Mouse (Mus musculus): ENCODE results near the gene Plin3. TPM values are rescaled to one million over a fixed set of nuclear protein-coding genes. Genes with fewer than 3 reads are reported as not detected.

Plin3 gene
- polyA plus RNA-seq, 1 experiment from 2014 or later = 18.3 TPM

DNA sequence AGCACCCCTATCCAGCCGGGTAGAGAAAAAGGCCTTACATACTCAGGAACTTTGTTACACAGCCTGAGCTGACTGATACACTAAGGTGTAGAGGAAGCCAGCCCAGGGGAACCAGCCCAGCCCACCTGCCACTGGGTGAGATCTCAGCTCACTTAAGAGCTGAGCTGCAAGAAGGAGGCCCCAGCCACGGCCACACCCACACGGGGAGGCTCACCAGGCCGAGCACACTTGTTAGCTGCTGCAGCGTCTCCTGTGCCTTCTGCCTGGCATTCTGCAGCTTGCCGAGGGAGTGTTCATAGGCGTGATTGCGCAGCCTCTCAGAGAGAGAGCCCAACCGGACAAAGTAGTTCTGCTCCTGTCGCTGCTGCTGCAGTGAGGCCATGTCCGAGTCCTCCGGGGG, 11.5 kb downstream of the Plin3 start:
- Histone ChIP-seq H3K36me3 (ENCODE audit: poor library complexity, severe bottlenecking) (0 out of 2 replicates have a peak, but pooled peaks cover 5% of the 10 kb centered on the region), H3K9me3 (replicated peaks) (no peaks in the 10 kb centered on the region), H3K27ac (no peak overlapping the region), H3K4me3 (no peak overlapping the region), H3K4me1 (peaks cover 11% of the 10 kb centered on the region), H3K4me2 (no peak overlapping the region), H3K9ac (no peak overlapping the region), H3K27me3 (no peaks in the 10 kb centered on the region)
- WGBS = 90% methylated on average over 12 of the region's 12 CpGs
- ATAC-seq = no peak

GRCm38 (mm10) chr17:56279481-56280155, 13.1 kb downstream of the Plin3 start:
- Histone ChIP-seq H3K27me3 (no peaks in the 10 kb centered on the region), H3K4me1 (peaks cover 14% of the 10 kb centered on the region), H3K27ac (no peak overlapping the region), H3K36me3 (ENCODE audit: poor library complexity, severe bottlenecking) (0 out of 2 replicates have a peak, but pooled peaks cover 5% of the 10 kb centered on the region), H3K9ac (no peak overlapping the region), H3K4me3 (no peak overlapping the region), H3K4me2 (no peak overlapping the region), H3K9me3 (replicated peaks) (no peaks in the 10 kb centered on the region)
- no peak for ATAC-seq
- 90% methylated on average over 12 of the region's 12 CpGs for WGBS

GRCm38 (mm10) chr17:56278340-56278739, 14.3 kb downstream of the Plin3 start:
- H3K4me2 ChIP-seq = no peak overlapping the region
- 0 out of 2 replicates have a peak, but pooled peaks cover 5% of the 10 kb centered on the region for H3K36me3 ChIP-seq (ENCODE audit: poor library complexity, severe bottlenecking)
- ATAC-seq = no peak
- no peak overlapping the region for H3K4me3 ChIP-seq
- H3K9me3 ChIP-seq (replicated peaks) = no peaks in the 10 kb centered on the region
- no peak overlapping the region for H3K9ac ChIP-seq
- 97% methylated on average over 5 of the region's 5 CpGs for WGBS
- H3K27me3 ChIP-seq = no peaks in the 10 kb centered on the region
- no peak overlapping the region for H3K27ac ChIP-seq
- H3K4me1 ChIP-seq = peaks cover 14% of the 10 kb centered on the region

GRCm38 (mm10) chr17:56277567-56277893, 15.1 kb downstream of the Plin3 start:
- Histone ChIP-seq H3K9me3 (replicated peaks) (no peaks in the 10 kb centered on the region), H3K4me1 (peaks cover 14% of the 10 kb centered on the region), H3K4me3 (no peak overlapping the region), H3K27ac (no peak overlapping the region), H3K36me3 (ENCODE audit: poor library complexity, severe bottlenecking) (0 out of 2 replicates have a peak, but pooled peaks cover 5% of the 10 kb centered on the region), H3K27me3 (no peaks in the 10 kb centered on the region), H3K9ac (no peak overlapping the region), H3K4me2 (peak overlapping the region; percentile 63; the same call in 1 of the 2 replicates)
- ATAC-seq = no peak
- 50% methylated on average over 2 of the region's 2 CpGs for whole genome bisulfite sequencing

DNA sequence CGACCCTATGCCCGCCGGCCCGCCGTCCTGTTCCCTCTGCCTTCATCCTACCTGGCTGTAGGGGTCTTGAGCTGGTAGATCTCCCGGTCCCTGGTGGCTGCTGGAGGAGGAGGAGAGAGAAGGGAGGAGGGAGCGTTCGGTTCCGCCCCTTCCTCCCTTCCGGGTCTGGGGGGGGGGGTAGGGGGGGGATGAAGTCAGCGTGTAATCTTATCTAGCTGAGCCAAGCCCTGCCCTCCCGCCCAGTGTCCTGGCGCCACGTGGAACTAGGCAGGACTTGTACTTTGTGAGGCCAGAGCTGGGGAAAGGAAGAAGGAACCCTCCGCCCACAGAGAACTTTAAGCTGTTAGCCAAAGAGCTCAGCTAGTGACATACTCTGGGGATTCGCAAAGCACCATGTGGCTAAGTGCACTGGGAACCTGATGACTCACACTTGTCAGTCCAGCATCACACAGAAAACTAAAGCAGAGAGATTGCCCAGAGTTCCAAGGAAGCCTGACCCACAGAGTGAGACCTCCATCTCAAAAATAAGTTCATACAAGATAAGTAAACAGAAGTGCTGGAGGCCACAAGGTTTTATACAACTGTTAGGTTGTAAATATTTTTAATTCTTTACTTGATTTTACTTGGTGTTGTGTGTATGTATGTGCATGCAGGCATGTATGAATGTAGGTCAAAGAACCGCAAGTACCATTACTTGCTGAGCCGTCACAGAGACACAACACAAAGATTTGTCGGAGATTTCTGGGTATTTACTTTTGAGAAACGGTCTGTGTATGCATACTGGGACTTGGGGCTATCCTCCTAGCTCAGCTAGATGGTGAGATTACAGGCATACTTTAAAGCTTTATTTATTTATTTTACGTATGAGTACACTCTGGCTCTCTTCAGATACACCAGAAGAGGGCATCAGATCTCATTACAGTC, 15.8 kb downstream of the Plin3 start, which contains the start of gene Ticam1:
Gene Ticam1, minus strand, starts transcription at position 144 of the 924 bp plus-strand sequence.
- peaks cover 14% of the 10 kb centered on the region for H3K4me1 ChIP-seq

DNA sequence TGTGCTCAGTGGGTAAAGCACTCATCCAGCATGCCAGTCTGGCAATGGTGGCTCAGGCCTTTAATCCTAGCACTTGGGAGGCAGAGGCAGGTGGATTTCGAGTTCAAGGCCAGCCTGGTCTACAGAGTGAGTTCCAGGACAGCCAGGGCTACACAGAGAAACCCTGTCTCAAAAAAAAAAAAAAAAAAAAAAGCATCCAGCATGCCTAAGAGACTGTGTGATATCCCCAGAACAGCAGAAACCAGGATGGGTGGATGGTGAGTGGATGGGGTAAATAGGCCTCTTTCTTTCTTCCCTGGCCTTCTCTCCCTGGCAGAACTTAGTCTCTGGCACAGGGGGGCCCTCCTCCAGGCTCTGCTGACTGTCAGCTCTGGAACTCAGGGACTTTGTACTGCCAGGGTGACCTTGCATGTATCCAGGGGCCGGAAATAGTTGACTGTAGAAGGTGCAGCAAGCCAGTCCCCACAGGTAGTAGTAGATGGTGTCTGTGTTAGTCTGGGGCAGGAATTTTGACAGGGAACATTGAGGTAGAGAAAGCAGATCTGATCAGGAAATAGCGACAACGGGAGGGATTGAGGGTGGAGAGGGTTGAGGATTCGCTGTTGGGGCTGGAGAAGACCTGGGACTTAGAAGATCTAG, 16.7 kb downstream of the Plin3 start:
- Histone ChIP-seq H3K9ac (peak overlapping the region; percentile 66), H3K27me3 (no peaks in the 10 kb centered on the region), H3K36me3 (ENCODE audit: poor library complexity, severe bottlenecking) (peaks cover 7% of the 10 kb centered on the region; the same call in 1 of the 2 replicates), H3K4me1 (peaks cover 14% of the 10 kb centered on the region), H3K27ac (no peak overlapping the region), H3K4me2 (peak overlapping the region; percentile 63), H3K9me3 (replicated peaks) (no peaks in the 10 kb centered on the region), H3K4me3 (peak overlapping the region; percentile 46)
- ATAC-seq = no peak
- 32% methylated on average over 5 of the region's 5 CpGs for WGBS

More for the DNA sequence above, 15.8 kb downstream of the Plin3 start, which contains the start of gene Ticam1:
- peak within 1 kb of the TSS; percentile 46 for H3K4me3 ChIP-seq
- H3K4me2 ChIP-seq = peak within 1 kb of the TSS; percentile 63
- 0 out of 2 replicates have a peak, but pooled peaks cover 5% of the 10 kb centered on the region for H3K36me3 ChIP-seq (ENCODE audit: poor library complexity, severe bottlenecking)
- H3K9ac ChIP-seq = peak within 1 kb of the TSS; percentile 66
- H3K27me3 ChIP-seq = no peaks in the 10 kb centered on the region
- H3K9me3 ChIP-seq (replicated peaks) = no peaks in the 10 kb centered on the region
- ATAC-seq = peak; percentile 80
- WGBS = 8% methylated on average over 17 of the region's 21 CpGs
- peak within 1 kb of the TSS; percentile 32 for H3K27ac ChIP-seq

DNA sequence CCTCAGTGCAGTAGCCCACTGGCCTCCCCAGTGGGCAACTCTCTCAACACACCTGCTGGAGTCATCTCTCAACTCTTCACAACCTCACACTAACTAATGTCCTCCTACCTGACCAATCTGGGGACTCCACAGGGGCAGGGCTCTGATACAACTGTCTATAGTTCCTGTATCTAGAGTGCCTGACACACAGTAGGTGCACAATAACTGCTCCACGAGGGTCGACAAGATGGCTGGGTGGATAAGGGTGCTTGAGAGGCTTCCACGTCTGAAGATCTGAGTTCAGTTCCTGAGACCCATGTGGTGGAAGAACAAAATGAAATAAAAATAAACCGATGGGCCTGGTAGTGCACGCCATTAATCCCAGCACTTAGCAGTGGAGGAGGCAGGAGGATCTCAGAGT, 18.7 kb downstream of the Plin3 start:
- Histone ChIP-seq H3K4me1 (peaks cover 20% of the 10 kb centered on the region), H3K27me3 (no peaks in the 10 kb centered on the region), H3K9me3 (replicated peaks) (no peaks in the 10 kb centered on the region), H3K4me2 (no peak overlapping the region), H3K9ac (no peak overlapping the region), H3K27ac (no peak overlapping the region), H3K4me3 (no peak overlapping the region), H3K36me3 (ENCODE audit: poor library complexity, severe bottlenecking) (peaks cover 7% of the 10 kb centered on the region; the same call in 1 of the 2 replicates)
- WGBS = 88% methylated on average over 5 of the region's 5 CpGs
- ATAC-seq = no peak

GRCm38 (mm10) chr17:56273482-56273881, 19.2 kb downstream of the Plin3 start:
- Histone ChIP-seq H3K36me3 (ENCODE audit: poor library complexity, severe bottlenecking) (peaks cover 7% of the 10 kb centered on the region; the same call in 1 of the 2 replicates), H3K9ac (no peak overlapping the region), H3K4me2 (no peak overlapping the region), H3K27ac (no peak overlapping the region), H3K27me3 (no peaks in the 10 kb centered on the region), H3K4me1 (peaks cover 23% of the 10 kb centered on the region), H3K9me3 (replicated peaks) (no peaks in the 10 kb centered on the region), H3K4me3 (no peak overlapping the region)
- WGBS = 93% methylated on average over 7 of the region's 7 CpGs
- ATAC-seq = no peak

GRCm38 (mm10) chr17:56272644-56273043, 20.0 kb downstream of the Plin3 start:
- no peaks in the 10 kb centered on the region for H3K27me3 ChIP-seq

GRCm38 (mm10) chr17:56271609-56272253, 20.9 kb downstream of the Plin3 start:
- peaks cover 18% of the 10 kb centered on the region for H3K4me1 ChIP-seq
- H3K9me3 ChIP-seq (replicated peaks) = no peaks in the 10 kb centered on the region
- H3K36me3 ChIP-seq (ENCODE audit: poor library complexity, severe bottlenecking) = peaks cover 7% of the 10 kb centered on the region; the same call in 1 of the 2 replicates
- H3K27ac ChIP-seq = no peak overlapping the region
- H3K27me3 ChIP-seq = no peaks in the 10 kb centered on the region
- 87% methylated on average over 12 of the region's 12 CpGs for WGBS
- no peak overlapping the region for H3K9ac ChIP-seq
- no peak overlapping the region for H3K4me3 ChIP-seq
- no peak overlapping the region for H3K4me2 ChIP-seq
- no peak for ATAC-seq

More at GRCm38 (mm10) chr17:56272644-56273043, 20.0 kb downstream of the Plin3 start:
- Histone ChIP-seq H3K36me3 (ENCODE audit: poor library complexity, severe bottlenecking) (peaks cover 7% of the 10 kb centered on the region; the same call in 1 of the 2 replicates), H3K27ac (no peak overlapping the region), H3K4me2 (no peak overlapping the region), H3K9ac (no peak overlapping the region), H3K9me3 (replicated peaks) (no peaks in the 10 kb centered on the region), H3K4me1 (peaks cover 23% of the 10 kb centered on the region), H3K4me3 (no peak overlapping the region)
- ATAC-seq = no peak
- 78% methylated on average over 3 of the region's 3 CpGs for WGBS

DNA sequence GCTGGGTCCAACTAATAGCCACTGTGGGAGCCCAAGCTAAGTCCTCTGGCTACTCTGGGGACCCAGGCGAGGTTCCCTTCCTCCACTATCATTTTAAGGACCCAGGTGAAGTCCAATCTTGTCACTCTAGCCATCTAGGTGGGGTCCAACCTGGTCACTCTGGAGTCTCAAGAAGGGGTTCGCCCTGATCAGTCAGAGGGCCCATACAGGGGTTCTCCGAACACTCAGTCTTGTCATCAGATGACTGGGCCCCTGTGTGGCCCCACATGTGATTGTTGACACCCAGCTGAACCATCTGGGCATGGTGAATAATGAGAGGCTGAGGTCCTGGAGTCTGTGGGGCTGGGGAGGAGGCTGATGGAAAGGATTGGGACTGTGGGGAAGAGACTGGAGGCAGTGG, 22.9 kb downstream of the Plin3 start:
- Histone ChIP-seq H3K36me3 (ENCODE audit: poor library complexity, severe bottlenecking) (peaks cover 14% of the 10 kb centered on the region), H3K9ac (peak overlapping the region; percentile 60), H3K4me1 (peaks cover 9% of the 10 kb centered on the region), H3K4me3 (peak overlapping the region; percentile 41), H3K27ac (peak overlapping the region; percentile 59; the same call in 1 of the 2 replicates), H3K4me2 (peak overlapping the region; percentile 68), H3K27me3 (no peaks in the 10 kb centered on the region), H3K9me3 (replicated peaks) (no peaks in the 10 kb centered on the region)
- 75% methylated on average over 3 of the region's 3 CpGs for WGBS
- peak; percentile 8 for ATAC-seq

Data from forebrain, embryonic 13.5 days (tissue).